Mouse (Mus musculus) right cerebral cortex, postnatal 25 days (tissue): ENCODE measurements around the gene Mylk2.

Experiments used
- DNase-seq: peaks from one replicate; pipeline ENCODE4 v3.0.0; 2022

Gene Mylk2

DNA sequence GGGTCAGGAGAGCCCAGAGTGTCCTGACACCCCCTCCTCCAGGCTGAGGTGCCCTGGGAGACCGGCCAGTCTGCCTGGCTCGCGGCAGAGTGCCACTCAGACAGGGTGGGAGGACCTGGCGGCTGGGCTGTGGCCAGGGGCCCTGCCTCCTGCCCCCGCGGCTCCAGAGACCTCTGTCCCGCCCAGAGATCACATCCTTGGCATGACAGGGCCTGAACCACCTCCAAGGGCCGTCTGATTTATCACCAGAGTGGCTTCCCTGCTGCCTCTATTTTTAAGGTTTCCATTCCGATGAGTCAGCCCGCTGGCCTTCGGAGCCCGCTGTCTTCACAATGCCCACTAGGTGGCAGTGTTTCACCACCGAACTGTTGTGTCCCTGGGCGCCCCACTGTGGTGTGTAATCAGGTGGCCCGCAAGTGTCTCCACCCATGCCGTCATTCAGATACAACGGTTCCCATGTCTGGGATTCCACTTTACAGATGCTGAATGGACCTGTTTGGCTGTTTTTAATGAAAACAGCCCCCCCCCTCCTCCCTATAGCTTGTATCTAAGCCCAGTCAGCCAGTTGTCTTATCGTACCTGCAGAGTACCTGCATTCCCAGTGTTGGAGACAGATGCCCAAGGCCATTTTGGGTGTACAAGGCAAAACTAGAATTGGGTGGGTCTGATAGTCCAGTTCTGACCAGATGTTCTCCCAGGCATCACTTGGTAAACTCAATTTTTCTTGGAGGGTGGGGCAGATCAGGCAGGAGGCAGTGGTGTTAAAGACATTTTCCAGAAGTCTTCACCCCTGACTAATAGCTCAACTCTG lies 3.4 kb downstream of the Mylk2 start:
- peak; percentile 87 for DNase-seq

GRCm38 (mm10) chr2:152915453-152915852 lies 4.3 kb downstream of the Mylk2 start:
- no peak for DNase-seq

DNA sequence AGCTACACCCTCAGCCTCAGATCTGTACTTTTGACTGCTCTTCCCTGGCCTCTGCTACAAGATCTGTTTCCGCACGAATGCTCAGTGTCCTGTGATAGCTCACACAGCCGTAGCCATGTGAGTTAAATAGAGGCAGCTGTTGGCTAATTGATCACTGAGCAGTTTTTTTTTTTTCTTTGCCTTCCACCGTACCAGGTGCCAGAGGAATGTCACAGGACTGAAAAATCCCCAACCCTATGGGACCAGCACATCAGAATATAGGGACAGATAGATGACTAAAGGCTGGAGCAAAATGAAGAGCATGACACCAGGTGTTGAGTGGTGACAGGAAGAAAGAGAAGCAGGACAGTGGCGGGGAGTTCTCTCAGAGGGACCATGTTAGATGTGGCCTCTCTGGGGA lies 5.0 kb downstream of the Mylk2 start:
- DNase-seq = no peak

DNA sequence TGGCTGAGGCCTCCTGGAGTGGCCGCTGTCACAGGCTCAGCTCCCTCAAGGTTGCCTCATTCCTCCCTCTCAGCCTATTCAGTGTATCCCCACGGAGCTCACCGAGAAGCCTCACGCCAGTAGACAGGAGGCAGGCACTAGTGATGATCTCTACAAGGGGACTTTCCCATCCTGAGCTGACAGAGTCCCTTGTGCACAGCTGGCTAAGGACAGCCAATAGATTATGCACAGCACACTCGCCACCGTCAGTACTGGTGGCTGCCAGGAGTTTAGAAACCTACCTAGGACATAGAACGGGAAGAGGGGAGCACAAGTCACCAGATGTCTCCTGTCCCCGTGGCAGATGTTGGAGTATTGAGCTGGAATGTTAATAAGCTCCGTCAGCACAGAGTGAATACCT lies 6.5 kb downstream of the Mylk2 start:
- no peak for DNase-seq

DNA sequence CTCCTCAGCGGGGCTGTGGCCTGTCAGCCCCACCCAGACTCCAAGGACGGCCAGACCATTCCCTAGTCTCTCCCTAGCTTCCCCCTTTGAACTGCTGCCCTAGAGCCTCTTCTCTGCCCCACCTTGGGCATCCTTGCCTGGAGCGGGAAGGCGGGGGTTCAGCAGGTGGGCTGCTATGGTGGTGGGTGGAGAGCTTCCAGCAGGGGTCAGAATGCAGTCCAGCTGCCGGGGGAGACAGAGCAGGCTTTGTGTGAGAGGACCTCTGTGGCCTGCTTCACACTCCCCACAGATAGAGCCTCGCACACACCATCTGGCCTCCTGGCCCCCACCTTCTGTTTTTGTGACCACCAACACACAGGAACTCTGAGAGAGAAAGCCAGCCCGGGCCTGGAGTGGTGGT lies 11.2 kb downstream of the Mylk2 start:
- DNase-seq = no peak

- no peak for DNase-seq
Observed at GRCm38 (mm10) chr2:152923621-152924020, 12.5 kb downstream of the Mylk2 start.

- no peak for DNase-seq
Observed at GRCm38 (mm10) chr2:152924128-152924527, 13.0 kb downstream of the Mylk2 start.

- no peak for DNase-seq
Observed at GRCm38 (mm10) chr2:152924543-152924942, 13.4 kb downstream of the Mylk2 start.

DNA sequence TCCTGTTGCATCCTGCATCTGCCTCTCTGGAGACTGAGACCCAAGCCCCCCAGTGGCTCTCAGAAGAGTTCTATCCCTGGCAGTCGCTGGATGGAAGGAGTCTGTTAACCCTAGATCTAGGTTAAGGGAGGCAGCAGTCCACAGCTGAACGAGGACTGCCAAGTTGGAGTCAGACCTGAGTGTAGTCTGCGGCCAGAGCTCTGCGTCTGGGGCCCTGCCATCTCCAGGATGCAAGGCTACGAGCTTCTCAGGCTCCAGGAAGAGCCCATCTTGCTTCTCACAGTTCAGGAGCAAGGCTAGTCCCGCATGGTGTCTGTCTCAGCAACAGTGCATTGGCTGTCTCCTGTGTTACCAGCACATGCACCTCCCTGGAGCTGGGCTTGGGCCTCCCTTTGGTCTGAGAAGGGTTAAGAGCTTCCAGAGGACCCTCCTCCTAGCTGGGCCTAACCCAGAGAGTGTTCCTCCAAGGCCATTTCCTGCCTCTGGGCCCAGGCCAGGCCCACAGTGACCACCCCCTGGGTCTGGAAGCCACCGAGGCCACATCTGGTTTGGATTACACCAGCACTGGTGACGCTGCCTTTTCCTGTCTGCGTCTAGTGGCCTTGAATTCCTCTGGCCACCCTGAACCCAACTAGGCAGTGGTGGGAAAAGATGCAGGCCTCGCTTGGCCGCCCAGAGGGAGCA lies 14.2 kb downstream of the Mylk2 start:
- no peak for DNase-seq

- DNase-seq = no peak
Observed at GRCm38 (mm10) chr2:152926896-152927295, 15.7 kb downstream of the Mylk2 start.

GRCm38 (mm10) chr2:152927371-152927770 lies 16.2 kb downstream of the Mylk2 start:
- DNase-seq = no peak

DNA sequence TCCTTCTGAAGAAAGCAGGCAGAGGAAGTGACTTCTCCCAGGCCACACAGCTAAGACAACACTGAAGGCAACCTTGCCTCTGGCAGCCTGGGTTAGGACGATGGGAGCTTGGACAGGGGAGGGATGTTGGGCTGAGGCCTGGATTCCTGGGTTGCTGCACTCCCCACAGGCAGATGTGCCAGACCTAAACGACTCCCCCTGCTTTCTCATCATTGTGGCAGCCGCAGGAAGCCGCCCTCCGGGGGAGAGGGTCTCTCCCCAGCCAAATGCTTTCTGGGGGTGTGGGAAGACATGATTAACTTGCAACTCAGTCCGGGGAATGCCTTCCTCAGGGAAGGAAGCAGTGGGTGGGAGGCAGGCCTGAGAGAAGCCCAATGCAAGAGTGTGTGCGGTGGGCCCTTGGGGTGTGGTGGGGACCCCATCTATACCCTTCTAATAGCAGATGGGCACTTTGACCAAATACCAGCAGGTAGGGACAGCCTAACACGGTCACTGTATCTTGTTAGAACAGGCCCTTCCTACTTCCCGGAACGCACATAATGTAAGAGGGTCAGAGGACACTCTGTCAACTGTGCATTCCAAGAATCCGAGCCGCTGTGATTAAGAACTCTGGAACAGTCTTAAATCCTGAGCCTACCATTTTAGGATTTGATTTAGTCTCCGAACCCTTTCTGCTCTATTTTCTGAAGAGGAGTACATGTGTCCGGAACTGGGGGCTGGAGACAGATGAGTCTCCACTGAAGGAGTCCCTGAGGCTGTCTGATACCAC lies 17.3 kb downstream of the Mylk2 start:
- no peak for DNase-seq

- DNase-seq = no peak
Observed at GRCm38 (mm10) chr2:152928988-152929370, 17.8 kb downstream of the Mylk2 start.

DNA sequence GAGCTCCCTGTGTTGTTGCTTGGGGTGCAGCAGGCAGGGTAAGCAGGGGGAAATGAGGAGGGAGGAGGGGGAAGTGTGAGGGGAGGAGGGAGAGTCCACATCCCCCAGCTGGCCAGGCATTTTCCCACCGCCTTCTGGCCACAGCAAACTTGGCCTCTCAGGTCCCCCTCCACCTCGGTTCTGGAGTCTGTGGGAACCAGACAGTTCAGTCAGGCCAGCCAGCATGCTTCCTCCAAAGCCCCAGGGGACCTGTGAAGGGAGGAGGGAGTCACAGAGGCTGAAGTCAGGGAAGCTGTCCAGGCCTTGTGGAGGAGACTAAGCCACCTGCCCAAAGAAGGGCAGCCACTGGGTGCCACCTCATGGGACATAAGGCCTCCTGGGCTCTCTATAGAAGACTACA lies 19.1 kb downstream of the Mylk2 start:
- DNase-seq = no peak

DNA sequence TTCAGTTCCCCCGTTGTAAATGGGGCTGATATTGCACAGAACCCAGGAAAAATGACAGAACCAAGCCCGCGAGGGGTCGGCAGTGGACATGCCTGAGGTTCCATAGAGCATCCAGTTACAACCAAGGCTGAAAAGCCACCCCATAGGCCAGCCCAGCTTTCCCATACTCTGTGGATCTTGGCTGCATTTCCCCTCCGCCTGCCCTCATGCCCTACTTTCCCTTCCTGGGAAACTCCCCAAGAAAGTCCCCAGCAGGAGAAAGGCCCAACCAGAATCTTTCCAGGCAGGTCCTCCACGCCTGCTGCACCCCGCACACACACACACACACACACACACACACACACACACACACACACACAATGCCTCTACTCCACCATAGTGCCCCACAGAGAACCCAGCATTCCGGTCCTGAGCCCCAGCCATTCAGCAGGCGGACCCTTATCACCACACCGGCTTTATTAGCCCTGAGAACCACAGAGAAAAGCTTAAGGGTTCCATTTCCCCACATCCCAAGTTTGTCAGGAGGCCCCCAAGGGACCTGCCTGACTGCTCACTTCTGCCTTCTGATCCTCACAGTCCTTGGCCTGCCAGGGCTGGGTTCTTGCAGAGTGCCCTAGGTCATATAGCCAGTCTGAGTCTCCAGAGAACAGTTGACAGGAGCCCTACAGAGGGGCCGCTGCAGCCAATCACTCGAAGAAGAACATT lies 20.5 kb downstream of the Mylk2 start:
- DNase-seq = no peak

GRCm38 (mm10) chr2:152933048-152933447 lies 21.9 kb downstream of the Mylk2 start, which contains the start of gene Foxs1:
Foxs1 (minus strand) TSS chr2:152933208.
- DNase-seq = no peak

- peak; percentile 25 for DNase-seq
Observed at GRCm38 (mm10) chr2:152933614-152934013, 22.5 kb downstream of the Mylk2 start.

DNA sequence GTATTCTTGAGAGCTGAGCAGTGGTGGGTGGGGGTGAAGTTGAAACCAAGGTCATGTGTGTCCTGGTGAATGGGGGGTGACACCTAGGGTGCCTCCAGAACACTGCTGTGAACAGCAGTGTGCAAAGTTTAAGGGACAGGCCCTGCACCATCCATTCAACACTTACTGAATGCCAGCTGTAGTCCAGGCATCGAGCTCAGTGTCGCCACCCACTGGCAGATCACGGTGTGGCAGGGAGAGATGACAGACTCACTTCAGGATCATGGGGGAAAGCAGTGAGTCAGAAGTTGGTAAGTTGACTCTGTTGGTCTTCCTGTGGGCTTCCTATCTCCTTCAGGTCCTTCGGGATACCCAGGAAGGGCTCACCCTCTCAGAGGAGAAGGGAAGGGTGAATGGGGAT lies 28.7 kb downstream of the Mylk2 start:
- no peak for DNase-seq

DNA sequence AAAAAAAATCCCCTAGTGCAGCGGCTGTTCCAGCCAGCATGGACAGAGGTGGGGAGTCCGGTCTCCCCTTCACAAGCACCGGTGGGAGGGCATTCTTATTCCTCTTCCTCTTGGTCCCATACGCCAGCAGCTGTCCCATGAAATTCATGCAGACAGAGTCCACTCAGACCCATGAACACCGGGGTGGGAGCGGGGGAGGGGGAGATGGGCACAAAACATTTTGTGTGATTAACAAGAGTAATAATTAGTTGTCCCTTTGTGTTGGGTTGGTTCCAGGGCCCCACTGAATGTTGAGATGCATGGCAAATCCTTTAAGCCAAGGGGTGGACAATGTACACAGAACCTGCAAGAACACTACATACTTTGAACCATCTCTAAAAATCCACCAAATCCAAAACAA lies 30.0 kb downstream of the Mylk2 start:
- DNase-seq = no peak

GRCm38 (mm10) chr2:152941776-152942175 lies 30.6 kb downstream of the Mylk2 start:
- DNase-seq = no peak

DNA sequence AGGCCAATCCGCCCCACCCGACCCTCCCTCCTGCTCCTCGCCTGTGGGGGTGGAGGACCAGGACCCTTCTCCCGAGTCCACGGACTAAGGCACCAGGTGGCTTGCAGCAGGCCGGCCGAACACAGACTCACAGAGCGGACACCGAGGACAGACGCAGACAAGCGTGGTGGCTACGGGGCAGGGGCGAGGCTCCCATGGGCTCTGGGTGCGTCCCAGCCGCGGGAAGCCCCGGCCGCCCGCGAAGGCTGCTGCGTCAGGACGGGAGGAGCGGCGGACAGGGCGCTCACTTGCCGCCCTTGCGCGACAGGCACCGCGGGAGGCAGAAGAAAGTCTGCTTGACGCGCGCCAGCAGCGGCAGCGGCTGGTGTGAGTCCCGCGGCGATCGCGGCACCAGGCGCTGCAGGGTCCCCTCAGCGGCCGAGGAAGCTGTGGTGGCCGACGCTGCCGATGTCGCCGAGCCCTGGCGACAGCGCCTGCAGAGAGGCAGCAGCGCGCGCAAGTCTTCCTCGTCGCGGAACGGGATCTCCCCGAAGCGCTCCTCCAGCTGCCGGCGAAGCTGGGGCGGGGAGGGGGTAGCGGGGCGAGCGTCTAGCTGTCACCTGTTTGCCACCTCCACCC lies 31.9 kb downstream of the Mylk2 start:
- DNase-seq = peak; percentile 44

GRCm38 (mm10) chr2:152943568-152943967 lies 32.4 kb downstream of the Mylk2 start:
- DNase-seq = no peak

DNA sequence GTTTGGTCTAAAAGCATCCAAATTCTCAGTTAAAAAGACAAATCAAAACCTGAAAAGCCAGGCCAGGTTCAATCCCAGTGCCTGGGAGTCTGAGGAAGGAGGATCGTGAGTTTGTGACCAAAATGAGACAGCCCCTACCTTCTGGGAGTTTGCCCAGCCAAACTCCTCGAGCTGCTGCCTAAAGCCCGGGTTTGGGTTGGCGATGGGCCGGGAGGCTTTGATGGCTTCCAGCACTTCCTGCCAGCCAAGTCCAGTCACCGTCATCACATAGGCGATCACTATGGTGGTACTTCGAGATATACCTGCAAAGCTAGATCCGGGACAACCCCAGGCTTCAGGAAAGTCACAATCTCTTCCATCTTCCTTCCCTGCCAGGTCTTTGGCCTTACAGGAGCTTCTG lies 32.9 kb downstream of the Mylk2 start:
- no peak for DNase-seq
